Mouse (Mus musculus) natural killer cell, adult 2 months (primary cell): ENCODE results near the gene Gpr84.

Experiments used
- DNase-seq, 2 experiments: peaks; one replicate each; pipeline ENCODE4 v3.0.0; 2022; ENCODE audit warnings: low spot score in 2 of 2

Gpr84 gene

GRCm38 (mm10) chr15:103336996-103337667 lies 26.7 kb upstream of the Gpr84 start:
- no peak for DNase-seq

GRCm38 (mm10) chr15:103335488-103336235 lies 25.2 kb upstream of the Gpr84 start:
- DNase-seq, result no peak

- no peak for DNase-seq
Observed at GRCm38 (mm10) chr15:103335040-103335439, 24.6 kb upstream of the Gpr84 start.

- no peak for DNase-seq
Observed at GRCm38 (mm10) chr15:103334194-103334593, 23.8 kb upstream of the Gpr84 start.

GRCm38 (mm10) chr15:103333738-103334137 lies 23.3 kb upstream of the Gpr84 start:
- peak in 1 of 2 experiments; percentile 74 for DNase-seq

GRCm38 (mm10) chr15:103333081-103333615 lies 22.7 kb upstream of the Gpr84 start:
- DNase-seq, result peak in 1 of 2 experiments; percentile 31

- peak; percentile 70 to 79 for DNase-seq
Observed at GRCm38 (mm10) chr15:103323455-103324247, 13.2 kb upstream of the Gpr84 start.

- no peak for DNase-seq
Observed at GRCm38 (mm10) chr15:103323070-103323454, 12.7 kb upstream of the Gpr84 start.

- no peak for DNase-seq
Observed at GRCm38 (mm10) chr15:103322396-103322795, 12.0 kb upstream of the Gpr84 start.

GRCm38 (mm10) chr15:103321076-103321475 lies 10.7 kb upstream of the Gpr84 start:
- DNase-seq, result no peak

GRCm38 (mm10) chr15:103318201-103318816 lies 7.9 kb upstream of the Gpr84 start:
- DNase-seq, result no peak

- no peak for DNase-seq
Observed at GRCm38 (mm10) chr15:103317731-103318130, 7.3 kb upstream of the Gpr84 start.

- DNase-seq, result no peak
Observed at GRCm38 (mm10) chr15:103317120-103317519, 6.7 kb upstream of the Gpr84 start.

- DNase-seq, result no peak
Observed at GRCm38 (mm10) chr15:103315979-103316776, 5.8 kb upstream of the Gpr84 start.

GRCm38 (mm10) chr15:103315011-103315502 lies 4.6 kb upstream of the Gpr84 start:
- peak in 1 of 2 experiments; percentile 35 for DNase-seq

GRCm38 (mm10) chr15:103314181-103314580 lies 3.8 kb upstream of the Gpr84 start:
- no peak for DNase-seq

- peak; percentile 44 to 54 for DNase-seq
Observed at GRCm38 (mm10) chr15:103313495-103314095, 3.2 kb upstream of the Gpr84 start.

GRCm38 (mm10) chr15:103308876-103309580 lies 1.4 kb downstream of the Gpr84 start:
- no peak for DNase-seq

GRCm38 (mm10) chr15:103308056-103308875 lies 2.1 kb downstream of the Gpr84 start:
- no peak for DNase-seq
